Mouse (Mus musculus): ENCODE results near the gene Olfr568. TPM values are rescaled to one million over a fixed set of nuclear protein-coding genes. Genes with fewer than 3 reads are reported as not detected.

Olfr568 gene
- polyA plus RNA-seq (2012; rRNA removed) = not detected in 2 replicates

DNA sequence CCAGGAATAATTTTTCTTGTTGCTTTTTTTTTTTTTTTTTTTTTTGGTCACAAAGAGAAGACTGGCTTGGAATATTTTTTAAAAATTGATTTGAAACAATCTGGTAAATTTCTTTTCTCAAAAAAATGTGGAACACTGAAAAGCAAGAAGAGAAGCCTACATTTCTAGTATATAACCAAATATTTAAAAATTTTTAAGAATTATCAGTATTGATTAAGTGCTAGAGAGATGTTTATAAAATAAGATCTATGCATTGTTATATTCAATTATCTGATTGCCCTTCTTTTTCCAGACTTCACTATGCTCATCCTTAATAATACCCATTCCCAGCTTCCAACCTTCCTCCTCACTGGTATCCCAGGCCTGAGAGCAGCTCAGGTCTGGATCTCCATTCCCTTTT lies at the start of gene Olfr568:
Gene Olfr568, plus strand, starts transcription at position 301 of the 400 bp plus-strand sequence.

DNA sequence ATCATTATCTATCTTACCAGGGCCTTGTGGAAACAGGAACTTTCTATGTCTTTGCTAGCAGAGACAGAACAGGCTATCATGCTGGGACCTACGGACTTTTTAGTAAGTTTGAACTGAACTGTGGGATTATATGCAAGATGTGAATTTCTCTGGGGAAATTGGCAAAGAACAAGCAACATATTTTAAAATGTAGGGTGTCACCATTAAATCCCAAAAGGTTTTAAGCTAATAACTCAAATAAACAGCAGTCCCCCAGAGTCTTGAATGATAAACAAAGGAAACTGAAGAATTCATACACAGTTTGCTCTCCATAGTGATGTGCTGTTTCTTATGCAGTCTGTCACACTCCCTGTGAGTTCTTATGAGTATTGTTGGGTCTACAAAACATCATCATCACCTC lies 18.3 kb upstream of the Olfr568 start, which contains the start of gene Olfr566:
Gene Olfr566, minus strand, starts transcription at position 101 of the 400 bp plus-strand sequence.

DNA sequence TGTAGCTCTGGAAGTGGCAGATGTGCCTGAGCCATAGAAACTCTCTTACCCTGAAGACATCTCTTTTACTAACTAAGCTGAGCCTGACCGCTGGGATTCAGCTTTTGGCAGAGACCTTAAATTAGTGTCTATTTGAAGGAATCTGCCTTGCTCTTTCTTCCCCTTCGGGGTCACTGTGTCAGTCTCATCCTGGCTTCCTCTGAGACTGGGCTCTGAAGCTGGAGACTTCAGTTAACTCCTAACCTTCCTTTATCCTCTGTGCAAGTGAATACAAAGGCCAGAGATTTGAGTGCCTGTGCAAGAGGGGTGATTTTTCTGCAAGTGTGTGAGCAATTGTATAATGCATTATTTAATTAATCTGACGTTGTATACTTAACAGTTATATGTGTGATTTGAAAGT lies 13.9 kb downstream of the Olfr568 start, which contains the start of gene Olfr569:
Gene Olfr569, minus strand, starts transcription at position 101 of the 400 bp plus-strand sequence.

DNA sequence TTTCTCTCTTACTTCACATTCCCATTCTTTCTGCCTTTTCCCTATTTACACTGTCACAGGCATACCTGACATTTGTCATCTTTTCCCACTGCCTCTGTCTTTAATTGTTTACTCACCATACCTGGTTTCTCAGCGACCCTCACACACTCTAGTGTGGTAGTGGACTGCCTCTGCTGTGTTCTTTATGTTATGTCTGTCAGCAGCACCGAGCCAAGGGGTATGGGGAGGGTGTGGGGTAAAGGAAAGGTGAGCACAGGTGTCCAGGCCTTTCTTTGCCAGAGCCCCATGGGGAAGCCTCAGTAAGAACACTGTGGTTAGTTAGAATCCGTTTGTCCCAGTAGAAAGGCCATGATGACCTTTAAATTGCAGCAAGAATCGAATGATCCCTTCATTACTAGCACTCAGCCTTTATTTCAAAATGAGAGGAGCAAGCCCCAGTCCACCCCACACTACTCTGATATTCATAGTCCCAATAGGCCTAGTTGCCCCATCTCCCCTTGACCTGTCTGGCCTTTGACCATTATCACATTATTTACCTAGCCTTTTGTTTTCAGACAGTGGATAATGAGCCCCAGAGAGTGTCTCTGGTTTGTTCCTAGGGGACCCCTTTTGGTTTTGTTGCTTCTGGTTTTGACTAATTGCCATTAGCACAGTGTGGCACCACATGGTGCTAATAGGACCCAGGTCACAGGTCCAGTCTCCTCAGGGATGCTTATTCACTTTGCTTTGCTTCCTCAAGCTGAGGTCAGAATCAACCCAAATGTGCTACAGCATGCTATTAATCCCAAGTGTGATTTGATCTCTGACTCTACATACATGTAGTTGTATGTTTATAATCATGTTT lies 40.3 kb downstream of the Olfr568 start, which contains the start of gene Olfr571:
Gene Olfr571, minus strand, starts transcription at position 505 of the 844 bp plus-strand sequence.

DNA sequence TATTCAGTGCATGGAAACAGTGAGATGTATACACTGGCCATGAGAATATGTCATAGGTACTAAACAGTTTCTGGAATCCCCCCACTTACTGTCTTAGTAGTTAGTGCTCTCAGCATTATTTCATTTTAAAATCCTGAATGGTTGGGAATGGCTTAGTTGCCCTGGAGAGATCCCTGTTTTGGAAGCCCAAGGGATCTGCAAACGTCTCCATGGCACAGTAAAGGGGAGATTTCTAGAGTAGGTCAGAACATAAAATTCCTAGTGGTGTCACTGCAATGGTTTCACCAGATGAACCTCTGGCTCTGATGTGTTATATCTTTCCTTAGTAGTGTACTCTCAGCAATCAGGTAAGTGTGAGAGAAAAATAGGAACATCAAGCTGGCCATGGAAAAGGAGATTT lies 47.2 kb downstream of the Olfr568 start, which contains the start of gene Olfr572:
Gene Olfr572, plus strand, starts transcription at position 301 of the 400 bp plus-strand sequence.

Other genes with a start within 250 kb of the Olfr568 start
- gene Olfr554, start 238.7 kb upstream of the Olfr568 start, polyA plus RNA-seq (2012; rRNA removed) = not detected in 2 replicates
- gene Olfr555, start 218.3 kb upstream of the Olfr568 start, polyA plus RNA-seq (2012; rRNA removed) = not detected in 2 replicates
- gene Olfr556, start 212.2 kb upstream of the Olfr568 start, polyA plus RNA-seq (2012; rRNA removed) = not detected in 2 replicates
- gene Trim68, start 189.8 kb upstream of the Olfr568 start, polyA plus RNA-seq (2012; rRNA removed) = 14.8 and 22.7 TPM in 2 replicates
- gene Olfr557, start 181.2 kb upstream of the Olfr568 start, polyA plus RNA-seq (2012; rRNA removed) = not detected in 2 replicates
- 0.07 and 0.29 TPM in 2 replicates for gene Olfr558, start 174.9 kb upstream of the Olfr568 start, polyA plus RNA-seq (2012; rRNA removed)
- not detected in 2 replicates for gene Olfr33, start 158.1 kb upstream of the Olfr568 start, polyA plus RNA-seq (2012; rRNA removed)
- gene Olfr559, start 149.6 kb upstream of the Olfr568 start, polyA plus RNA-seq (2012; rRNA removed) = not detected in 2 replicates
- gene Olfr560, start 117.8 kb upstream of the Olfr568 start, polyA plus RNA-seq (2012; rRNA removed) = not detected in 2 replicates
- 0.09 and 0.43 TPM in 2 replicates for gene Olfr78, start 117.7 kb upstream of the Olfr568 start, polyA plus RNA-seq (2012; rRNA removed)
- not detected in 2 replicates for gene Olfr561, start 105.9 kb upstream of the Olfr568 start, polyA plus RNA-seq (2012; rRNA removed)
- not detected in 2 replicates for gene Olfr564, start 73.6 kb upstream of the Olfr568 start, polyA plus RNA-seq (2012; rRNA removed)
- not detected in 2 replicates for gene Olfr566, start 18.4 kb upstream of the Olfr568 start, polyA plus RNA-seq (2012; rRNA removed)
- not detected in 2 replicates for gene Olfr569, start 13.8 kb downstream of the Olfr568 start, polyA plus RNA-seq (2012; rRNA removed)
- 0.12 and 0.13 TPM in 2 replicates for gene Olfr570, start 17.5 kb downstream of the Olfr568 start, polyA plus RNA-seq (2012; rRNA removed)
- 0.09 TPM in 1 of 2 replicates, not detected in the other for gene Olfr571, start 40.4 kb downstream of the Olfr568 start, polyA plus RNA-seq (2012; rRNA removed)
- gene Olfr572, start 47.3 kb downstream of the Olfr568 start, polyA plus RNA-seq (2012; rRNA removed) = not detected in 2 replicates
- gene Olfr573-ps1, start 65.5 kb downstream of the Olfr568 start, polyA plus RNA-seq (2012; rRNA removed) = not detected in 2 replicates
- gene Olfr574, start 71.3 kb downstream of the Olfr568 start, polyA plus RNA-seq (2012; rRNA removed) = not detected in 2 replicates
- not detected in 2 replicates for gene Olfr575, start 81.7 kb downstream of the Olfr568 start, polyA plus RNA-seq (2012; rRNA removed)
- gene Olfr576, start 85.5 kb downstream of the Olfr568 start, polyA plus RNA-seq (2012; rRNA removed) = not detected in 2 replicates
- not detected in 2 replicates for gene Olfr577, start 98.8 kb downstream of the Olfr568 start, polyA plus RNA-seq (2012; rRNA removed)
- gene Olfr578, start 112.2 kb downstream of the Olfr568 start, polyA plus RNA-seq (2012; rRNA removed) = not detected in 2 replicates
- gene Olfr582, start 160.9 kb downstream of the Olfr568 start, polyA plus RNA-seq (2012; rRNA removed) = not detected in 2 replicates
- gene Olfr583, start 174.2 kb downstream of the Olfr568 start, polyA plus RNA-seq (2012; rRNA removed) = not detected in 2 replicates
- not detected in 2 replicates for gene Olfr584, start 204.8 kb downstream of the Olfr568 start, polyA plus RNA-seq (2012; rRNA removed)
- gene Olfr585, start 220.6 kb downstream of the Olfr568 start, polyA plus RNA-seq (2012; rRNA removed) = not detected in 2 replicates
- not detected in 2 replicates for gene Olfr586, start 248.5 kb downstream of the Olfr568 start, polyA plus RNA-seq (2012; rRNA removed)

Data from central nervous system, embryonic 14 days (tissue).